Mouse (Mus musculus): ENCODE results near the gene Ms4a7. TPM values are rescaled to one million over a fixed set of nuclear protein-coding genes. Genes with fewer than 3 reads are reported as not detected.

Gene Ms4a7
- total RNA-seq (2023): 0.61 TPM

GRCm38 (mm10) chr19:11335932-11336331 lies at the start of gene Ms4a7:
TSS of gene Ms4a7 (minus strand) at chr19:11336146.

GRCm38 (mm10) chr19:11375273-11375672 lies 39.3 kb upstream of the Ms4a7 start, which contains the start of gene Ms4a4a:
TSS of gene Ms4a4a (plus strand) at chr19:11375523.

DNA sequence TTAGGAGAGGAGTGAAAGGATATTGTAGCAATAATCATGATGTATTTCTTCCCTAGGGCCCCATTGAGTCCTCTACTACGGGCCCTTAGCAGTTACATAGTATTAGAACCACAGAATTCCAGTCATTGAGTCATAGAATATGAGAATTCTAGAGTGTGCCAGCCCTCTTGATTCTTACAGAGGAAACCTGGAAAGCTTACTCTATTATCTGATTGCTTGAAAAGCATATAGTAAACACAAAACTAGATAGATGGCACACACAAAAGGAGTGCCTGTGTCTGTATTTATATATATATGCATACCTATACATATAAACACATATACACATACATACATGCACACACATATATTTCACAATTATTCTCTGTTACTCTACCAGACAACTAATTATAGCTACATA lies 21.6 kb downstream of the Ms4a7 start, which contains the start of gene Ms4a14:
Gene Ms4a14 (minus strand): TSS at position 101 of the 400 bp plus-strand sequence.

GRCm38 (mm10) chr19:11283773-11284172 lies 52.2 kb downstream of the Ms4a7 start, which contains the start of gene Ms4a5:
TSS of gene Ms4a5 (minus strand) at chr19:11283873.

Other genes starting within 250 kb of the Ms4a7 start
- gene 1700017D01Rik, start 205.3 kb downstream of the Ms4a7 start, total RNA-seq (2023): not detected
- gene 1700025F22Rik, start 170.8 kb downstream of the Ms4a7 start, total RNA-seq (2023): not detected
- not detected for gene Ms4a13, start 139.4 kb downstream of the Ms4a7 start, total RNA-seq (2023)
- not detected for gene Ms4a12, start 103.7 kb downstream of the Ms4a7 start, total RNA-seq (2023)
- gene Ms4a1, start 69.9 kb downstream of the Ms4a7 start, total RNA-seq (2023): 44.6 TPM
- not detected for gene Ms4a5, start 52.3 kb downstream of the Ms4a7 start, total RNA-seq (2023)
- gene Ms4a14, start 21.7 kb downstream of the Ms4a7 start, total RNA-seq (2023): not detected
- 1.5 TPM for gene Ms4a4a, start 39.4 kb upstream of the Ms4a7 start, total RNA-seq (2023)
- 53.2 TPM for gene Ms4a4c, start 68.6 kb upstream of the Ms4a7 start, total RNA-seq (2023)
- gene Ms4a4b, start 107.4 kb upstream of the Ms4a7 start, total RNA-seq (2023): 937 TPM
- 33.8 TPM for gene Ms4a6c, start 133.2 kb upstream of the Ms4a7 start, total RNA-seq (2023)
- 328 TPM for gene Gm8369, start 149.8 kb upstream of the Ms4a7 start, total RNA-seq (2023)
- 604 TPM for gene Ms4a6b, start 180.4 kb upstream of the Ms4a7 start, total RNA-seq (2023)
- gene Ms4a4d, start 200.7 kb upstream of the Ms4a7 start, total RNA-seq (2023): not detected

Measured in CD8-positive naive resting alpha-beta T cell, adult 57 days (primary cell).